Mouse (Mus musculus) cerebellum, adult 11 months (tissue): ENCODE measurements around the gene Cyp2d34.

Experiments used
- DNase-seq: peaks from one replicate; pipeline ENCODE4 v3.0.0; 2022

The Cyp2d34 gene

DNA sequence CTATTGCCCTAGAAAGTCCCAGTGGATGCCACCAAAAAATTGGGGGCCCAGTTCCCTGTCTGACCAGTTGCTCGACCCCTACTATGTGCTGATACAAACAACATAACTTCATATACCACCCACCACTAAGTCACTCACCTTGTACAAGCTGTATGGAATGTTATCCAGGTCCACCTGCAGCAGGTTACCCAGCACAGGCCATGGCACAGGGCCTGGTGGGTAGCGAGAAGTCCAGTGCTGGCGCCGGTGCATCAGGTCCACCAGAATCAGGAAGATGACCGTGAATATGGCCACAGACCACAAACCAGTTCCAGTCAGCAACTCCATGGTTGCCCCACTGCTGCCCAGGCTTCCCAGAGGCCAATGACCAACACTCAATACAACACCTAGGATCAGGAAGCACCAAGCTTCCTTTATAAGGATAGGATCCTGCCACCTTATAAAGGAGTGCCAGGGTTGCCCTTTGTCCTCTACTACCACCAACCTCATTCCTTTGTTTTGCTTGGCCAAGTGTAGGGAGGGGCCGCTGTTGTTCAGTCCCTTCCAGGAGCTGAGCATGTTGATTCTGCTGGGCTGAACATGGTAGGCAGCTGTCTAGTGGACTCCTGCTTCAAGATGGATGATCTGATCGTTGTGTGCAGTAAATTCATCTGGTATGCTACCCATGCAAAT, at the start of gene Cyp2d34:
Gene Cyp2d34 (minus strand): TSS at position 416 of the 672 bp plus-strand sequence.
- no peak for DNase-seq

DNA sequence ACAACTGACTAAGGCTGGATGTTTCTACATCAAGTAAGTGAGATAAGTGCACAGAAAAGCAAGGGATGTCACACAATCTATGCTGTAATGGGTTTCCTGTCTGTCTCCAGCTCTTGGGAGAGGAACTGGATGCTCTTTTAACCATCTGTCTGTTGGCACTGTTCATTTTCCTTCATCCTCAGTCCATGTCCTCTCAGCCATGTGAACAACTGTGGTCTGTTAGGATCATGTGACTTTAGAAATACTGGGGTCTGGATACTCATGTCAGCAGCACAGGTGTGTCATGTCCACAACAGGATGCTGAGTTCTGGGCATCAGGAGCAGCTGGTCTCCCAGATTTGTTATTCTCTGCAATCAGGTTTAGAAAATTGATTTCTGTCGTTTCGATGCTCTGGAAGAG, 35.6 kb upstream of the Cyp2d34 start:
- no peak for DNase-seq

DNA sequence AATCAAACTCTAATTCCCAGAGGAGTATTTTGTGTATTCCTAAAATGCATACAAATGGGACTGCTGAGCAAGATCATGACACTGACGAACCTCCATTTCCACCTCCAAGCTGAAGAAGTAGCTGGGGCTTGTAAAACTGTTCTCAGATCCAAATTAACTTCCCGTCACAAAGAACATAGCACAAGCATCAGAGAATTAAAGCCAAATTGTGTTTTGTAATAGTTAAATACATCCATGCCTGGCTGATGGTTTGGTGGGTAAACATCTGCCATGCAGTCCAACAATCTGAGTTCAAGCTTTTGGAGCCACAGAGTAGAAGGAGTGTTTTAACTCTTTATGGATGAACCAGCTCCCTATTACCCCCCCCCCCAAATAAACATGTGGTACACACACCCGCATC, 23.6 kb upstream of the Cyp2d34 start:
- DNase-seq, result no peak

DNA sequence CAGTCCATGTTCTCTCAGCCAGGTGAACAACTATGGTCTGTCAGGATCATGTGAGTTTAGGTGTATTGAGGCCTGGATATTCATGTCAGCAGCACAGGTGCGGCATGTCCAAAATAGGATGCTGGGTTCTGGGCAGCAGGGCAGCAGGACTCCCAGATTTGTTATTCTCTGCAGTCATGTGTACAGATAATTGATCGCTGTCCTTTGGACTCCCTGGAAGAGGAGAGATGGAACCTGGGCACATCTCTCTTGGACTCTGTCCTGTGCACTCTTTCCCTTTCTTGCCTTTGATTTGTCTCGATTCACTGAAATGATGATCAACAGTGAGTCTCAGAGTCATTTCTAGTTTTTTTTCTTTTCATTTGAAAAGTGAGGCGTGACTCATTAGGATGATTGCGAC, 23.0 kb upstream of the Cyp2d34 start:
- DNase-seq, result no peak

DNA sequence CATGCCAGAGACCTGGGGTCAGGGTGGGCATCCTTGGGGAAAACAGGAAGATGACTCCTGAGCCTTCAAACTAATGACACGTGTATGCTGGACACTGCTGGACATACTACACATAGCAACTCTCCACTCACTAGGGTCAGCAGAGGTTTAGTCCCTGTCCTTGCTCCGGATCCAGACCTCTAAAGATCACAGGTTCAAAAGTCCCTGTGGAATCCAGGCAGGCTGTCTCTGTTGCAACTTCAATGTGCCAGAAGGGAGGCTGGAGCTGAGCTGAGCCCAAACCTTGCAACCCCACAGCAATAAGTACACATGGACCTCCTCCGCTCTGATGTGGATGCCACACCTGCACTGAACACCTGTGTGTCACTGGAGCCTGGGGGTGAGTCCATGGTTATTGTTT, 22.0 kb upstream of the Cyp2d34 start:
- DNase-seq, result no peak

DNA sequence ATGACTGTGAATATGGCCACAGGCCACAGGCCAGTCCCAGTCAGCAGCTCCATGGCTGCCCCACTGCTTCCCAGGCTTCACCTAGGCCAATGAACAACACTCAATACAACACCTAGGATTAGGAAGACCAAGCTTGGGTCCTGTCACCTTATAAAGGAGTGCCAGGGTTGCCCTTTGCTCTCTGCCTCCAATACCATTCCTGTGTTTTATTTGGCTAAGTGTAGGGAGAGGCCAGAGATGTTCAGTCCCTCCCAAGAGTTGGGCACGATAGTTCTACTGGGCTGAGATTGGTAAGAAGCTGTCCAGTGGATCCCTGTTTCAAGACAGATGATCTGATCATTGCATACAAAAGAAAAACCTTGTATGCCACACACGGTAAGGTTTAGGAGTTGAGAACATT, 21.2 kb upstream of the Cyp2d34 start:
- DNase-seq, result no peak

DNA sequence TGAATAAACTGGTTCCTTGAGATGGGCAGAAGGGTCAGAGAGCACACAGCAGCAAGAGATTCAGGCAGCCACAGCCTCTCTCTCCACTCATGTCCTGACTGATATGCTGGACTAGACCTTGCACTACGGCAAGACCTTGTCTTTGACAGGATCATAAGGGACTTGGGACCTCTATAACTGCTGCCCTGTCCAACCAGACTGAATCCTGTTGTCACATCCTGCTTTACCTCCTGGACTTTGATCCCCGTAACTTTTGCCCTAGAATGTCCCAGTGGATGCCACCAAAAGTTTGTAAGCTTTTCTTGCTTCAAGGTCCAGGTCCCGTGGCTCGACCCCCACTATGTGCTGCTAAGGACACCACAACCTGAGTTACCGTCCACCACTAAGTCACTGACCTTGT, 20.6 kb upstream of the Cyp2d34 start:
- no peak for DNase-seq

DNA sequence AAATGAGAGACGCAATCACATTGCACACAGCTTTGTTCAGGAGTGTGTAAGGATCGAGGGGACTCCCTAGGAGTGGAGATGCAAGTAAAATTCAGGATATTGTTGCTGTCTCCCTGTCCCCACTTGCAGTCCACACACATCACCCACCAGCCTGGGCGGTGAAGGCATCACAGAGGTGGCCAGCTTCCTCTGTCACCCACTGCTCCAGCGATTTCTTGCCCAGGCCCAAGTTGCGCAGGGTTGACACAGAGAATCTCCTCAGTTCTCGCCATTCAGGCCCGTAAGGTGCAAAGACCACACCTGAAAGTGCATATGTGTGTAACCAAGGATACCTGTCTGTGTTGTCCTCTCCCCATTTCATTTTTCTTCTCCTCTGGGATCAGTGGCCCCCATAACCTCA, 19.5 kb upstream of the Cyp2d34 start:
- no peak for DNase-seq

DNA sequence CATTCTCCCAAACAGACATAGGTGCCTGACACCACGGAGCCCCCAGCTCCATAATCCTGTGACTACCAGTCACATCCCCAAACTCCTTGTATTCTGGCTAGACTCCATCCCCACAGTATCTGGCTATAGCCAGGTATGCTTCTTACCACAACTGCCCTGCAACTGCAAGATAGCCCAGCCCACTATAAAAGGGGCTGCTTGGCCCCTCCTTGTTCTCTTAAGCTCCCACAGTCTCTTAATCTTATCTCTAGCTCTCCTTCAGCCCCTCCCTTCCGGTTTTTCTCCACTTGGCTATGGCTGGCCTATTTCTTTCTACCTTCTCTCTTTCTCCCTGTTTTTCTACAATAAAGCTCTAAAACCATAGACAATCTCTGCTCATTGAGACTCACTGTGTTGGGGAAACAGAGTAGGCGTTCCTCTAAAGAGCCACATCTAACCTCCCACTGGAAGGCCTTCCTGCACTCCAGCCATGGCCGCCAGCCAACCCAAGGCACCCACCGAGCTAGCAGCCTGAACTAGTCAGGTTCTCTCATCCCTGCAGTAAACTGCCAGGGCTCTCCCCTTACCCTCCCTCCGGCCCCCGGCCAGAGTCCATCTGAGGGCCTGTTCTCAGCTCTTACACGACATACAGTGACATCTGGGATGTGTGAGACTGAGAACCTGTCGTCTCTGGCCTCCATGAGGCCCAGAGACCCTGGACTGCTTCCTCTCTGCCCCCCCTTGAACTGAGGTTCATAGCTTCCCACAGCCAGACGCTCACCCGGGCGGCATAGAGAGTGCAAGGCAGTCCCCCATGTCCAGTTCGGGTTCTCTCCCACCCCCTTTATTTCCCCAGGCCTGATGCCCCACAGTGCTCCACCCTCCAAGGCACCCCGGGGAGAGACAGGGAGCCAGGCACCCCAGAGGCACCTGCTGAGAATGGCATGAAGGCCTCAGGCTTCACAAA, 16.7 kb upstream of the Cyp2d34 start:
- no peak for DNase-seq

DNA sequence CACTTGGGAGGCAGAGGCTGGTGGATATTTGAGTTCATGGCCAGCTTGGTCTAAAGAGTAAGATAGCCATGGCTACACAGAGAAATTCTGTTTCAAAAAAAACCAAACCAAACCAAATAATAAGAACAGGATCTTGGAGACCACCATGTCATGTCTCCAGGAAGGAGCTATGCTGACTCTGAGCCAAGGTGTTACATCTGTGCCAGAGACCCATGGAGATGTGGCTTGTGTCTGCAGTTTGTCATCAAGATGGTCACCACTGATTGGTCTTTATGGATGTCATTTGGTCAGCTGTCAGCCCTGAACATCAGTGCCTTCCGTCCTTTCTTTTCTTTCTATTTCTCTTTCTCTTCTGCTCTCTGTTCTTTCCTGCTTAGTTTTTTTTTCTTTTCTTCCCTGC, 14.2 kb upstream of the Cyp2d34 start:
- no peak for DNase-seq

DNA sequence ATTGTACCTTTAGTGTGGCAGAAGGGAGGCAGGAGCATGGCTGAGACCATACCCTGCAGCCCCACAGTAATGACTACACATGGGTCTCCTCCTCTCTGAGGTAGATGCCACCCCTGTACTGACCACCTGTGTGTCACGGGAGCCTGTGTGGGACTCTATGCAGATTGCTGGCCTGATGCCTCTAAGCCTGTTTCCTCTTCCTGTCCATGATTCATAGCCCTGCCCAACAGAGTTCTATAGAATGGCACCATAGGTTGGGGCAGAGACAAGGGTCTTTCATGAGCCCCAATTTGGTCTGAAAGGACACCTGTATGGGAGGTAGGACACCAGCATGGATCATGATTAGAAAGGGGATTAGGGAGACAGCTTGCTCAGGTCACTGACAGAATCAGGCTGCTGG, 1.2 kb upstream of the Cyp2d34 start:
- no peak for DNase-seq

DNA sequence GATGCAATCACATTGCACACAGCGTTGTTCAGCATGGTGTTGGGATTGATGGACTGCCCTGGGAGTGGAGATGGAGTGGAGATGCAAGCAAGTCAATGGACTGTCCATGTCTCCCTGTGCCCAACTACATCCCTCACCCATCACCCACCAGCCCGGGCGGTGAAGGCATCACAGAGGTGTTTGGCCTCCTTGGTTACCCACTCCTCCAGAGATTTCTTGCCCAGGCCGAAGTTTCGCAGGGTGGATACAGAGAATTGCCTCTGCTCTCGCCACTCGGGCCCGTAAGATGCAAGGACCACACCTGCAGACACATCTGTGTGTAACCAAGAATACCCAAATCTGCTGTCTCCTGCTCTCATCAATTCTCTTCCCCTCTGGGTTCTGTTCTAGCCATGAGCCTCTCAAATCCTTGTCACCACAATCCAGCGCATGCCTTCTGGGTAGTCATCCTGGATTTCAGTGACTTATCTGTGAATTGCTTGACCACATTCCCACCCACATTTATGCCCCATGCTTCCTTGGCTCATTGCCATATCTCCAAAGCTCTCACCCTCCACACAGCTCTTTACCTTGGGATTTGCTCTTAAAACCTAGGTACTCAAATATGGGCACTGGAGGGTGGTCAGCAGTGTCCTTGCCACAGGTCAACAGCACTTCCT, 2.3 kb downstream of the Cyp2d34 start:
- no peak for DNase-seq

DNA sequence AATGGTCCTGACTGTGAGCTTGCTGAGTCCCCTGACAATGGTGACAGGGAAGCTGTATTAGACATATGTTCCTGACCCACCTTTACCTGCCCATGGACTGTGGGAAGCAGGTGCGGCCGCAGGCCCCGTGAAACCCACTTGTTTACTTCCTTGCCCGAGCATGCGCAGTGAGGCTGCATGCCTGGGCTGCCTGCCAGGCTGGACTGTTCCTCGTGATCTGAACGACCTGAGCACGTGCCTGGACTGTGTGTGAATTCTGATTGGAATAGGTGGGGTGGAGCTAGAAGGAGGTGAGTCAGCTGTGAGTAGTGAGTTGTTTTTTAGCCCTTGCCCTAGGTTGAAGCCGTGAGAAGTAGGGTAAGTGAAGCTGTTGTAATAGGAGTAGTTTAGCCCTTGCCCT, 38.1 kb downstream of the Cyp2d34 start:
- DNase-seq, result no peak

DNA sequence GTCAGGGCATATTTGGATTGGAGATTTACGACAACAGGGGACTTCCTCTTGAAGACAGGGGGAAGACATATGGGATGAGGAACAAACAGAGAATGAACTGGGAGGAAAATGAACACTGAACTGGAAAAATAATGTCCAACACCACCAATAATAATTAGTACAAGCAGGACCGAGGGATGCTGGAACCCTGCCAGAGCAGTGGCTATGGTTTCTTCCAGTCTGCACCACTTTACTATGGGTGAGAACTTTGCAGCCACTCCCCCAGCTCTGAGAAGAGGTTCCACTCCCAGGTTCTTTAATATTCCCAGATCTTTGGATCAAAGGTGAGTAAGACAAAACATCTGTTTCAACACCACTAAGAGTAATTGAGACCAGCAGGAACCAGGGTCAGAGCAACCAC, 41.7 kb downstream of the Cyp2d34 start:
- no peak for DNase-seq

DNA sequence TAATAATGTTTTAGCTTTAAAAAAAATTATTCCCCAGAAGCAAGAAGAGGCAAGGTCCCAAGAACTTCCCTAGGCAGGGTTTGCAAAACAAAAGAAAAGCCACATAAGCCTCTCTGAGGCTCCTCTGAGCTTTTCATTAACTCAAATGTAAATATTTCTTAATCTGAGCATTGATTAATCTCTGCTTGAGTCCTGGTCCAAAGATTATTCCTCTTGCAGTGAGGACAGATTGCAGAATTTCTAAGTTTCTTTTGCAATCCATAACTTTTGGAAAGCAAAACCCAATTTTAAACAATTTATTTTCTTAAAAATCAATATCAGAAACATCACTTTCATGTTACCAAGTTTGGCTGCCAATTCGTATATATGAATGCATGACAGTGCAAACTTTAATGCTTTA, 47.9 kb downstream of the Cyp2d34 start:
- DNase-seq, result no peak
